Mouse (Mus musculus): ENCODE measurements around the gene Haghl. TPM values are rescaled to one million over a fixed set of nuclear protein-coding genes. Genes with fewer than 3 reads are reported as not detected.

Gene Haghl
- polyA plus RNA-seq, 1 experiment from 2014 or later = 42.1 TPM

GRCm38 (mm10) chr17:25762591-25762990, 22.9 kb downstream of the Haghl start:
- Histone ChIP-seq H3K4me3 (ENCODE audit: low read depth, low read length) (no peak overlapping the region), H3K4me2 (ENCODE audit: low read depth, low read length) (no peak overlapping the region), H3K9me3 (ENCODE audit: control insufficient read depth, low read length) (no peaks in the 10 kb centered on the region), H3K4me1 (ENCODE audit: control insufficient read depth, insufficient read depth, low read length) (no peaks in the 10 kb centered on the region), H3K9ac (ENCODE audit: low read depth, low read length) (no peak overlapping the region), H3K27me3 (replicated peaks; ENCODE audit: control insufficient read depth, insufficient read depth, low read length) (no peaks in the 10 kb centered on the region), H3K36me3 (ENCODE audit: control insufficient read depth, insufficient read depth, low read length) (no peaks in the 10 kb centered on the region), H3K27ac (replicated peaks; ENCODE audit: low read depth, low read length) (no peak overlapping the region)
- ATAC-seq (ENCODE audit: low read depth) = no peak
- DNase-seq (ENCODE audit: low spot score) = no peak
- WGBS = 38% methylated on average over 3 of the region's 3 CpGs

- Histone ChIP-seq H3K4me3 (ENCODE audit: low read depth, low read length) (no peak overlapping the region), H3K27ac (replicated peaks; ENCODE audit: low read depth, low read length) (no peak overlapping the region), H3K36me3 (ENCODE audit: control insufficient read depth, insufficient read depth, low read length) (no peaks in the 10 kb centered on the region), H3K9ac (ENCODE audit: low read depth, low read length) (no peak overlapping the region), H3K9me3 (ENCODE audit: control insufficient read depth, low read length) (no peaks in the 10 kb centered on the region), H3K4me1 (ENCODE audit: control insufficient read depth, insufficient read depth, low read length) (no peaks in the 10 kb centered on the region), H3K4me2 (ENCODE audit: low read depth, low read length) (no peak overlapping the region), H3K27me3 (replicated peaks; ENCODE audit: control insufficient read depth, insufficient read depth, low read length) (no peaks in the 10 kb centered on the region)
- ATAC-seq (ENCODE audit: low read depth) (no peak; the same call in 1 of the 2 replicates), DNase-seq (ENCODE audit: low spot score) (peak; percentile 42)
- WGBS = 29% methylated on average over 4 of the region's 4 CpGs
Observed at GRCm38 (mm10) chr17:25761561-25761970, 23.9 kb downstream of the Haghl start.

- no peaks in the 10 kb centered on the region for H3K36me3 ChIP-seq (ENCODE audit: control insufficient read depth, insufficient read depth, low read length)
- WGBS = 78% methylated on average over 8 of the region's 8 CpGs
- H3K4me2 ChIP-seq (ENCODE audit: low read depth, low read length) = no peak overlapping the region
- ATAC-seq (ENCODE audit: low read depth) (no peak), DNase-seq (ENCODE audit: low spot score) (no peak)
- no peak overlapping the region for H3K9ac ChIP-seq (ENCODE audit: low read depth, low read length)
- no peaks in the 10 kb centered on the region for H3K27me3 ChIP-seq (replicated peaks; ENCODE audit: control insufficient read depth, insufficient read depth, low read length)
- H3K27ac ChIP-seq (replicated peaks; ENCODE audit: low read depth, low read length) = no peak overlapping the region
- no peaks in the 10 kb centered on the region for H3K9me3 ChIP-seq (ENCODE audit: control insufficient read depth, low read length)
- H3K4me1 ChIP-seq (ENCODE audit: control insufficient read depth, insufficient read depth, low read length) = no peaks in the 10 kb centered on the region
- H3K4me3 ChIP-seq (ENCODE audit: low read depth, low read length) = no peak overlapping the region
Observed at GRCm38 (mm10) chr17:25760148-25760547, 25.3 kb downstream of the Haghl start.

- H3K4me1 ChIP-seq (ENCODE audit: control insufficient read depth, insufficient read depth, low read length) = no peaks in the 10 kb centered on the region
- ATAC-seq (ENCODE audit: low read depth) (no peak), DNase-seq (ENCODE audit: low spot score) (no peak)
- 57% methylated on average over 3 of the region's 3 CpGs for WGBS
- H3K9ac ChIP-seq (ENCODE audit: low read depth, low read length) = no peak overlapping the region
- H3K36me3 ChIP-seq (ENCODE audit: control insufficient read depth, insufficient read depth, low read length) = no peaks in the 10 kb centered on the region
- H3K9me3 ChIP-seq (ENCODE audit: control insufficient read depth, low read length) = no peaks in the 10 kb centered on the region
- no peak overlapping the region for H3K4me2 ChIP-seq (ENCODE audit: low read depth, low read length)
- no peaks in the 10 kb centered on the region for H3K27me3 ChIP-seq (replicated peaks; ENCODE audit: control insufficient read depth, insufficient read depth, low read length)
- no peak overlapping the region for H3K4me3 ChIP-seq (ENCODE audit: low read depth, low read length)
- no peak overlapping the region for H3K27ac ChIP-seq (replicated peaks; ENCODE audit: low read depth, low read length)
Observed at GRCm38 (mm10) chr17:25757691-25758090, 27.8 kb downstream of the Haghl start.

- ATAC-seq (ENCODE audit: low read depth) = no peak
- no peaks in the 10 kb centered on the region for H3K36me3 ChIP-seq (ENCODE audit: control insufficient read depth, insufficient read depth, low read length)
- no peaks in the 10 kb centered on the region for H3K4me1 ChIP-seq (ENCODE audit: control insufficient read depth, insufficient read depth, low read length)
- DNase-seq (ENCODE audit: low spot score) = no peak
- no peaks in the 10 kb centered on the region for H3K9me3 ChIP-seq (ENCODE audit: control insufficient read depth, low read length)
- no peak overlapping the region for H3K4me3 ChIP-seq (ENCODE audit: low read depth, low read length)
- no peak overlapping the region for H3K27ac ChIP-seq (replicated peaks; ENCODE audit: low read depth, low read length)
- no peak overlapping the region; the same call in 1 of the 2 replicates for H3K9ac ChIP-seq (ENCODE audit: low read depth, low read length)
- H3K4me2 ChIP-seq (ENCODE audit: low read depth, low read length) = no peak overlapping the region
- no peaks in the 10 kb centered on the region for H3K27me3 ChIP-seq (replicated peaks; ENCODE audit: control insufficient read depth, insufficient read depth, low read length)
- WGBS = 65% methylated on average over 9 of the region's 9 CpGs
Observed at GRCm38 (mm10) chr17:25756378-25757242, 28.9 kb downstream of the Haghl start.

GRCm38 (mm10) chr17:25755627-25756377, 29.7 kb downstream of the Haghl start:
- H3K4me2 ChIP-seq (ENCODE audit: low read depth, low read length) = no peak overlapping the region
- H3K4me1 ChIP-seq (ENCODE audit: control insufficient read depth, insufficient read depth, low read length) = peaks cover 3% of the 10 kb centered on the region; the same call in 1 of the 2 replicates
- no peaks in the 10 kb centered on the region for H3K36me3 ChIP-seq (ENCODE audit: control insufficient read depth, insufficient read depth, low read length)
- H3K9me3 ChIP-seq (ENCODE audit: control insufficient read depth, low read length) = no peaks in the 10 kb centered on the region
- no peaks in the 10 kb centered on the region for H3K27me3 ChIP-seq (replicated peaks; ENCODE audit: control insufficient read depth, insufficient read depth, low read length)
- WGBS = 21% methylated on average over 4 of the region's 4 CpGs
- no peak overlapping the region for H3K9ac ChIP-seq (ENCODE audit: low read depth, low read length)
- ATAC-seq (ENCODE audit: low read depth) = no peak
- no peak overlapping the region for H3K4me3 ChIP-seq (ENCODE audit: low read depth, low read length)
- H3K27ac ChIP-seq (replicated peaks; ENCODE audit: low read depth, low read length) = no peak overlapping the region
- DNase-seq (ENCODE audit: low spot score) = peak; percentile 11

GRCm38 (mm10) chr17:25755086-25755485, 30.4 kb downstream of the Haghl start:
- H3K9ac ChIP-seq (ENCODE audit: low read depth, low read length) = no peak overlapping the region
- no peak overlapping the region for H3K4me3 ChIP-seq (ENCODE audit: low read depth, low read length)
- peaks cover 3% of the 10 kb centered on the region; the same call in 1 of the 2 replicates for H3K4me1 ChIP-seq (ENCODE audit: control insufficient read depth, insufficient read depth, low read length)
- H3K27ac ChIP-seq (replicated peaks; ENCODE audit: low read depth, low read length) = no peak overlapping the region
- no peak for ATAC-seq (ENCODE audit: low read depth)
- no peaks in the 10 kb centered on the region for H3K27me3 ChIP-seq (replicated peaks; ENCODE audit: control insufficient read depth, insufficient read depth, low read length)
- no peaks in the 10 kb centered on the region for H3K36me3 ChIP-seq (ENCODE audit: control insufficient read depth, insufficient read depth, low read length)
- 75% methylated on average over 4 of the region's 4 CpGs for WGBS
- no peak overlapping the region for H3K4me2 ChIP-seq (ENCODE audit: low read depth, low read length)
- no peaks in the 10 kb centered on the region for H3K9me3 ChIP-seq (ENCODE audit: control insufficient read depth, low read length)
- DNase-seq (ENCODE audit: low spot score) = no peak

- Histone ChIP-seq H3K4me3 (ENCODE audit: low read depth, low read length) (no peak within 1 kb of the TSS), H3K9ac (ENCODE audit: low read depth, low read length) (no peak within 1 kb of the TSS), H3K36me3 (ENCODE audit: control insufficient read depth, insufficient read depth, low read length) (no peaks in the 10 kb centered on the region), H3K27ac (replicated peaks; ENCODE audit: low read depth, low read length) (no peak within 1 kb of the TSS), H3K9me3 (ENCODE audit: control insufficient read depth, low read length) (no peaks in the 10 kb centered on the region), H3K4me2 (ENCODE audit: low read depth, low read length) (no peak within 1 kb of the TSS), H3K4me1 (ENCODE audit: control insufficient read depth, insufficient read depth, low read length) (peaks cover 3% of the 10 kb centered on the region; the same call in 1 of the 2 replicates), H3K27me3 (replicated peaks; ENCODE audit: control insufficient read depth, insufficient read depth, low read length) (no peaks in the 10 kb centered on the region)
- WGBS = 85% methylated on average over 9 of the region's 9 CpGs
- DNase-seq (ENCODE audit: low spot score) = no peak
- no peak for ATAC-seq (ENCODE audit: low read depth)
Observed at GRCm38 (mm10) chr17:25754241-25754640, 31.2 kb downstream of the Haghl start, which contains the start of gene Msln. TSS of gene Msln (minus strand) at chr17:25754378.
